Mouse (Mus musculus) left cerebral cortex, adult 9 months (tissue): ENCODE data around the gene Slc16a14.

Experiments used
- DNase-seq, 2 experiments: peaks; one replicate each; pipeline ENCODE4 v3.0.0; 2022; ENCODE audit warnings: low spot score in 2 of 2

Gene Slc16a14

GRCm38 (mm10) chr1:84866706-84867230 lies 68.2 kb downstream of the Slc16a14 start:
- DNase-seq, result no peak

- no peak for DNase-seq
Measured at GRCm38 (mm10) chr1:84866231-84866630, 68.7 kb downstream of the Slc16a14 start.

GRCm38 (mm10) chr1:84864645-84865044 lies 70.3 kb downstream of the Slc16a14 start:
- DNase-seq, result no peak

- no peak for DNase-seq
Measured at GRCm38 (mm10) chr1:84861255-84861630, 73.7 kb downstream of the Slc16a14 start.

GRCm38 (mm10) chr1:84860360-84861254 lies 74.3 kb downstream of the Slc16a14 start:
- no peak for DNase-seq

- no peak for DNase-seq
Measured at GRCm38 (mm10) chr1:84859597-84859996, 75.3 kb downstream of the Slc16a14 start.
